ENCODE assay signal across 8 mouse cellular contexts in the genomic region with DNA sequence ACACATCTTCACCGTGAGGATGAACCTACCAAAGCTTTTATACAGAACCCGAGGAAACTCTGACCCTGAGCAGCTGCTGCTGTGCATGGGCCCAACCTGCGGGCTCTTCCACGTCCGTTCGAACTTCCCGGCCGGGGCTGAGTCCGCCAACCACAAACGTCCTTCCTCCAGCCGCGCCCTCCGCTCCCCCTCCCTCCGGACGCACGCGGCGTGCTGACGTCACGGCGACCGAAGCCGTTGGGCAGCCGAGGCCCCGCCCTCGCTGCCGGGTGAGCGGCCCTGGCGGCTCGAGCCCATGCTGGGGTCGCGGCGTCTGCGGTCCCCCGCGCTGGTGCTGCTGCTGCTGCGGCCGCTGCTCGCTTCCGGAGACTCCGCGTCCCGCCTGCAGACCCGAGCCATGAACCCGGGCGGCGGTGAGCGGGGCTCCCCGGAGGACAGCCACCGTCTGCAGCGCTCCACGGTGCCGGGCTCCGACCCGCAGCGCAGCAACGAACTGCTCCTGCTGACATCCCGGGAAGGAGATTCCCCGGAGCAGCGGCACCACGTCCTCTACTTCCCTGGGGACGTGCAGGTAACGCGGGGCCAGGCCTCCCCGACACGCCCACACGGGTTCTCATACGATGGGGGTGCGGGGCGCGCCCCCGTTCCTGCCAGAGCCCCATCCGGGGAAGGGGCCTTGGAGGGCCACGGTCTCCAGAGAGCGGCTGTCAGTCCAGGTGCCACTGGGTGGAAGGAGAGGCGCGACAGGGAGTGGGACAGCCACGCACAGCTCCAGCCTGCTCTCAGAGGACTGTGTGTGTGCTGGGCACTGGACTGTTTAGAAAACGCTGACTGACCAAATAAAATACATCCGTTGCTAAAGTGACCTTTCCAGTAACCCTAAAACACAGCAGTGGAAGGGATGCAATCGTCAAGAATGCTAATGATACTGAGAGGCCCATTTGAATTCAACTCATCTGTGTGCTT. TPM values are rescaled to one million over a fixed set of nuclear protein-coding genes. Genes with fewer than 3 reads are reported as not detected.
DNase-seq lines count a peak whose midpoint lies in the region; ATAC-seq lines count a peak whose summit lies in the region.

A gene (plus strand): TSS at position 245 of the 966 bp plus-strand sequence.

- no peaks in the 10 kb centered on the region for H3K9me3 ChIP-seq in intestine, embryonic 14.5 days (ENCODE audit: control insufficient read depth, low read length)

- peak; percentile 88 for DNase-seq in adipocyte (ENCODE audit: low spot score)
- peak; percentile 99 for DNase-seq in embryo, embryonic 10 days (ENCODE audit: low spot score)
- peak; percentile 94 for DNase-seq in gastrocnemius, postnatal 14 days
- peak; percentile 98 for DNase-seq in intestine, embryonic 14.5 days (ENCODE audit: low spot score)
- peak; percentile 91 to 94 for DNase-seq in left cerebral cortex, postnatal 14 days (ENCODE audit: low spot score in 2 of 2)
- DNase-seq in mesoderm, embryonic 11.5 days (ENCODE audit: low read depth, low spot score) = peak; percentile 96
- DNase-seq in right cerebral cortex, postnatal 36 days (ENCODE audit: low spot score in 2 of 2) = peak; percentile 90 to 93
- DNase-seq in yolk sac, embryonic 10.5 days (ENCODE audit: low spot score) = peak; percentile 95

- no peaks in the 10 kb centered on the region for H3K27me3 ChIP-seq in intestine, embryonic 14.5 days (replicated peaks; ENCODE audit: control insufficient read depth, insufficient read depth, low read length)

- H3K4me2 ChIP-seq in intestine, embryonic 14.5 days (ENCODE audit: low read length) = peak within 1 kb of the TSS; percentile 81

- H3K4me3 ChIP-seq in intestine, embryonic 14.5 days (ENCODE audit: low read depth, low read length) = peak within 1 kb of the TSS; percentile 77

- intact Hi-C loops in gastrocnemius, postnatal 14 days (cut with DNase I; ENCODE audit: low total_unique reads) = no loop called here
- intact Hi-C loops in left cerebral cortex, postnatal 14 days (cut with DNase I) = no loop called here

- WGBS in intestine, embryonic 14.5 days = under 1% methylated on average over 80 of the region's 81 CpGs

- H3K27ac ChIP-seq in intestine, embryonic 14.5 days (ENCODE audit: low read depth) = peak within 1 kb of the TSS; percentile 64; the same call in 1 of the 2 replicates

- ATAC-seq in intestine, embryonic 14.5 days (replicated peaks; ENCODE audit: low FRiP score, low TSS enrichment, low read depth) = peak; percentile 97

- H3K4me1 ChIP-seq in intestine, embryonic 14.5 days (replicated peaks; ENCODE audit: control insufficient read depth, insufficient read depth, low read length) = 0 out of 2 replicates have a peak, but pooled peaks cover 4% of the 10 kb centered on the region

- H3K9ac ChIP-seq in intestine, embryonic 14.5 days (ENCODE audit: low read length) = peak within 1 kb of the TSS; percentile 89

- peaks cover 5% of the 10 kb centered on the region for H3K36me3 ChIP-seq in intestine, embryonic 14.5 days (ENCODE audit: control insufficient read depth, insufficient read depth, low read length)

RNA-seq across cellular contexts. Expression of the gene that starts here (rescaled TPM):
- total RNA-seq in gastrocnemius, postnatal 14 days (2021) = 1 to 10 TPM; 1.9 to 2.1 TPM
- polyA plus RNA-seq in intestine, embryonic 14.5 days (2014; fragmentation: Nextera tagmentation; extraction: Ambion mirVana) = 11.6 and 13.4 TPM in 2 replicates
- total RNA-seq in left cerebral cortex, postnatal 14 days (2021) = 10 to 100 TPM; 19.1 to 20.7 TPM

Comparison
In these comparisons a context has a peak if more than half of its experiments do, and no peak if none do; other contexts are left out.
1. Peak in every context shown above with its lines: DNase-seq, ATAC-seq, H3K4me3 ChIP-seq and H3K27ac ChIP-seq.
2. RNA of the gene that starts here (total RNA-seq): 19.1 to 20.7 TPM in left cerebral cortex, postnatal 14 days; 1.9 to 2.1 TPM in gastrocnemius, postnatal 14 days; every median in the first group is over 4 times any median in the second.